Mouse (Mus musculus): Measurements from ENCODE around the gene Chst10.

- TF ChIP-seq CTCF (IDR thresholded peaks at IDR 0.05; ENCODE audit: low read depth) (no peak), EP300 (IDR thresholded peaks at IDR 0.05; ENCODE audit: low read depth) (no peak)
Measured at GRCm38 (mm10) chr1:38842861-38843260, 55.1 kb downstream of the Chst10 start.

All from heart, postnatal 0 days (tissue).